Mouse (Mus musculus): Measurements from ENCODE around the gene Cnr2.
"Not testable (repeated sequence)": the region's sequence is repeated elsewhere in the genome, so short reads cannot be mapped to it uniquely, and the experiment has no call there.

The Cnr2 gene

GRCm38 (mm10) chr4:135935502-135935901, 40.3 kb downstream of the Cnr2 start:
- no peak for DNase-seq (ENCODE audit: low spot score)

GRCm38 (mm10) chr4:135938858-135939257, 43.7 kb downstream of the Cnr2 start:
- no peak for DNase-seq (ENCODE audit: low spot score)

- not testable (repeated sequence) for DNase-seq (ENCODE audit: low spot score)
Observed at GRCm38 (mm10) chr4:135941026-135941425, 45.8 kb downstream of the Cnr2 start.

DNA sequence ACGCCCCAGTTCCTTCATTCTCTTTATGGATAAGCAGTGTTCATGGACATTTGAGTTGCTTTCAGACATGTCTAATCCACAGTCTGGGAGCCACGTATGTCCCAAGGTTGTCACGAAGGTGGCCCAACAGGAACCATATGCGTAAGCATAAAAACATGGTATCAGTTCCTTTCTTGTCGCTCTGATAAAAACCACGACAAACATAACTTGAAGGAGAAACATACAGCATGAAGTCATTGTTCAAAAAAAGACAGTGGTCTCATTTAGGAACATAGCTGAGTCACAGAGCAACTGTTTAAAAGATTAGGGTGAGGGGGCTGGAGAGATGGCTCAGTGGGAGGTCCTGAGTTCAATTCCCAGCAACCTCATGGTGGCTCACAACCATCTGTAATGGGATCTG, 47.0 kb downstream of the Cnr2 start:
- DNase-seq (ENCODE audit: low spot score): no peak

GRCm38 (mm10) chr4:135943389-135943788, 48.2 kb downstream of the Cnr2 start:
- no peak for DNase-seq (ENCODE audit: low spot score)

GRCm38 (mm10) chr4:135945706-135946105, 50.5 kb downstream of the Cnr2 start:
- DNase-seq (ENCODE audit: low spot score): no peak

- peak; percentile 97 for DNase-seq (ENCODE audit: low spot score)
Observed at GRCm38 (mm10) chr4:135946278-135946658, 51.1 kb downstream of the Cnr2 start, which contains the start of gene Hmgcl. Hmgcl (plus strand) TSS chr4:135946448.

- DNase-seq (ENCODE audit: low spot score): no peak
Observed at GRCm38 (mm10) chr4:135946659-135947301, 51.6 kb downstream of the Cnr2 start.

- no peak for DNase-seq (ENCODE audit: low spot score)
Observed at GRCm38 (mm10) chr4:135948142-135948541, 52.9 kb downstream of the Cnr2 start.

GRCm38 (mm10) chr4:135949475-135949874, 54.3 kb downstream of the Cnr2 start:
- peak; percentile 59 for DNase-seq (ENCODE audit: low spot score)

GRCm38 (mm10) chr4:135949911-135950310, 54.7 kb downstream of the Cnr2 start:
- no peak for DNase-seq (ENCODE audit: low spot score)

- no peak for DNase-seq (ENCODE audit: low spot score)
Observed at GRCm38 (mm10) chr4:135950365-135950764, 55.2 kb downstream of the Cnr2 start.

DNA sequence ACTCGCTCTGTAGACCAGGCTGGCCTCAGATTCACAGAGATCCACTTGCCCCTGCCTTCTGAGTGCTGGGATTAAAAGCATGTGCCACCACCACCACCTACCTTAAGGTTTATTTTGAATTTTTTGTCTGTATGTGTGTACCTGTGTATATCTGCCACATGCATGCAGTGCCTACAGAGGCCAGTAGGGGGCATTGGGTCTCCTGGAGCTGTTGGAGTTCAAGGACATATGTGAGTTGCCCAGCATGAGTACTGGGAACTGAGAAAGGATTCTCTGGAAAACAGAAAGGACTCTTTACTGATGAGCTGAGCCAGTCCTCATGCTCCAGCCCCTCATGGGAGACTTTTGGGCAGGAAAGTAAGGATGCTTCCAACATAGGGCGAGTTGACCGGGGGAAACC, 56.3 kb downstream of the Cnr2 start:
- no peak for DNase-seq (ENCODE audit: low spot score)

- DNase-seq (ENCODE audit: low spot score): no peak
Observed at GRCm38 (mm10) chr4:135953179-135953578, 58.0 kb downstream of the Cnr2 start.

- peak; percentile 72 for DNase-seq (ENCODE audit: low spot score)
Observed at GRCm38 (mm10) chr4:135954241-135954640, 59.0 kb downstream of the Cnr2 start.

GRCm38 (mm10) chr4:135955886-135956285, 60.7 kb downstream of the Cnr2 start:
- DNase-seq (ENCODE audit: low spot score): no peak

DNA sequence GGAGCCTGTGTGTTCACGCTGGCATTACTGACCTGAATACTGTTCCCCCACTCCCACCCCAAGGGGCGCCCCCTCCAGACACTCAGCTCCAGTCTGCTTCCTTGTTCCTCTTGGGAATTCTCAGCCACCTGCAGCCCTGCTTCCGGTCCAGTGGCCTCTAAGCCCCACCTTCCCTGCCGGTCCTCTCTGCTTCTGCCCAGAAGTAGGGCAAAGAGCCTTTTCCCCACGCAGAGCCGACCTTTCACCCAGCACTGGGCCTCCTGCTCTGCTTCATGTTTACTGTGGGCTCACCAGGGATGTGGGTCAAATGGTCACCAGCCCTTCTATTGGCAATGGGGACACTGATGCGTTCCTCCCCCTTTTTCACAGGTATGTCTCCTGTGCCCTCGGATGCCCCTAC, 63.2 kb downstream of the Cnr2 start:
- no peak for DNase-seq (ENCODE audit: low spot score)

DNA sequence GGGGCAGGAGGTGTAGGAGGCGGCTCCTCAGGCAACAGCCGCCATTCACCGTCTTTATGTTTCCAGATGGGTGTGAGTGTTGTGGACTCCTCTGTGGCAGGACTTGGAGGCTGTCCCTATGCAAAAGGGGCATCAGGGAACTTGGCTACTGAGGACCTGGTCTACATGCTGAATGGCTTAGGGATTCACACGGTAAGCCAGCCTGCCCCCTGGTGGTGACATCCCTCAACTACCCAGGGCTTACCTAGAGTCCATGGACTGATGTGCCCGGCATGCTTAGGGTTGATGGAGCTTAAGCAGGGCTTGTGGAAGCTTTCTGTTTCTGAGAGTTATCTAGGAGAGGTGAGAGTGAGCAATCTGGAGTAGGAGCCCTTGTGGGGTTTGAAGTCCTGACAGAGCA, 65.5 kb downstream of the Cnr2 start:
- DNase-seq (ENCODE audit: low spot score): peak; percentile 81

DNA sequence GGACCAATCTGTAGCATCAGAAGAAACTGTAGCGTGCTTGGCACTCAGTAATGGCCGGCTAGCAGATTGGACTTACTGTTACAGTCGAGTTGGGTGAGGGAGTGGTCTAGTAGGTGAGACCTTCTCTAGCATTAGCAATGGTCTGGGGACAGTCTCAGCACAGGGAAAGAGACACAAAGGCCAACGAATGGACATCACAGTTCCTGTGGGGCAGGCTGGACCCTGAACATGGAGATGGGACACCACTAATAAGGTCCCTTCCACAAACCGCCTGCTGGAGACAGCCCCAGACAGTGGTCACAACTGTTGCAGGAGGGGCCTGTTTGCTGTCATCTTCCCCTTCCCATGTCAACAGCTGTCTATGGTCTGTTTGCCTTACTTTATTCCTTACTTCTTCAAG, 66.5 kb downstream of the Cnr2 start:
- DNase-seq (ENCODE audit: low spot score): no peak

GRCm38 (mm10) chr4:135962198-135962597, 67.0 kb downstream of the Cnr2 start:
- DNase-seq (ENCODE audit: low spot score): no peak

GRCm38 (mm10) chr4:135962946-135963345, 67.8 kb downstream of the Cnr2 start:
- no peak for DNase-seq (ENCODE audit: low spot score)

- DNase-seq (ENCODE audit: low spot score): peak; percentile 96
Observed at GRCm38 (mm10) chr4:135963457-135964193, 68.4 kb downstream of the Cnr2 start, which contains the start of gene Gale. Gale (plus strand) TSS chr4:135963727.

DNA sequence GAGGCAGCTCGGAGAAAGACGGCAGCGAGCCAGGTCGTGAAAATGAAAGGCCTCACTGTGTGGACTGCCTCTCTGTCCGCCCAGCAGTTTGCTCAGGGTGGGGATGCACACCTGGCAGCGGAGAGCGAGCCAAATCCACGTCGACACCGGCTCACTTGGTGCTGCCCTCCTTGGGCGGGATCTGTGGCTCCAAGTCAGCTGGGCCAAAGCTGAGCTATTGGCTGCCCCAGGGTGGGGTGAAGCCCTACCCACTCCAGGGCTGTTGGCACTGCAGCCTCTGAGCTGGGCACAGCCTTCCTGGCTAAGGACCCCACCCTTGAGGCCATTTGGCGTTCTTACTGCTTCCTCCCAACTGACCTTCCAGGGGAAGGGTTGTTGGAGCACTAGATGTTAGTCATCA, 69.2 kb downstream of the Cnr2 start:
- DNase-seq (ENCODE audit: low spot score): peak; percentile 86

- DNase-seq (ENCODE audit: low spot score): no peak
Observed at GRCm38 (mm10) chr4:135965113-135965512, 69.9 kb downstream of the Cnr2 start.

All from lung, postnatal 25 days (tissue).